Mouse (Mus musculus) ES-E14 (cell line): Measurements from ENCODE around the gene Mansc1.

Experiments
- HCFC1 ChIP-seq: IDR thresholded peaks from 2 replicates; pipeline ENCODE4 v1.6.1; 2012; ENCODE audit warnings: low read length, inconsistent platforms, borderline replicate concordance; ENCODE audit not compliant: insufficient read depth
- ZNF384 ChIP-seq: IDR thresholded peaks from 2 replicates; pipeline ENCODE4 v1.6.1; 2012; ENCODE audit warnings: low read depth, low read length, inconsistent platforms

GRCm38 (mm10) chr6:134599239-134599638 lies 33.0 kb downstream of the Mansc1 start:
- no peak for TF ChIP-seq ZNF384
- TF ChIP-seq HCFC1, result no peak
